Mouse (Mus musculus): ENCODE data around the gene Nrtn.

GRCm38 (mm10) chr17:56761991-56762410 is 4.7 kb upstream of the Nrtn start:
- TF ChIP-seq CTCF (IDR thresholded peaks at IDR 0.05; ENCODE audit: low read depth), result no peak
- no peak for TF ChIP-seq EP300 (optimal IDR thresholded peaks at IDR 0.05)
